Mouse (Mus musculus) cerebellum, adult 2 months (tissue): Measurements from ENCODE around the gene Ank2. TPM values are rescaled to one million over a fixed set of nuclear protein-coding genes. Genes with fewer than 3 reads are reported as not detected.

ENCODE experiments used
- DNase-seq, 2 experiments: peaks; one replicate each; pipeline ENCODE4 v3.0.0; 2021
- H3K27ac ChIP-seq: fragments of 200-500 bp; 2 replicates; pipeline ENCODE4 v1.5.1; 2012; ENCODE audit warnings: low read length, control low read depth, inconsistent platforms; ENCODE audit not compliant: insufficient read depth
- H3K27me3 ChIP-seq: fragments of 200-500 bp; 2 replicates; pipeline ENCODE4 v1.6.1; 2012; ENCODE audit warnings: inconsistent platforms, mild to moderate bottlenecking, low read length, moderate library complexity; ENCODE audit not compliant: control insufficient read depth, insufficient read depth
- H3K4me1 ChIP-seq: fragments of 200-500 bp; 2 replicates; pipeline ENCODE4 v1.6.1; 2011; ENCODE audit warnings: low read length; ENCODE audit not compliant: control insufficient read depth, insufficient read depth
- H3K4me3 ChIP-seq: fragments of 200-500 bp; replicated peaks from 2 replicates; pipeline ENCODE3; 2011; ENCODE audit warnings: mild to moderate bottlenecking, low read depth, low read length, control low read depth; ENCODE audit not compliant: insufficient read depth
- CTCF ChIP-seq: fragments of 200-500 bp; IDR thresholded peaks from 2 replicates; pipeline ENCODE4 v1.5.1; 2011; ENCODE audit warnings: low read depth, mild to moderate bottlenecking, control low read depth, low read length, moderate library complexity, borderline replicate concordance; ENCODE audit not compliant: insufficient read depth
- POLR2A ChIP-seq: fragments of 200-500 bp; IDR thresholded peaks from 2 replicates; pipeline ENCODE4 v1.6.1; 2011; ENCODE audit warnings: low read length, control low read depth, borderline replicate concordance; ENCODE audit not compliant: insufficient read depth
- WGBS: fragments of 180-500 bp; shearing (Covaris S2); methylation state at CpG from one replicate; pipeline ENCODE4 v1.1.7; 2018; 5-methylcytosine and 5-hydroxymethylcytosine counted together
- polyA plus RNA-seq: library from polyadenylated mRNA; depleted of rRNA; stranded (reverse); fragments of >200 nt; gene quantifications from 2 replicates; pipeline ENCODE4 v1.2.3, GENCODE M21; 2012

The Ank2 gene
- polyA plus RNA-seq, 1 experiment, result 457 TPM

DNA sequence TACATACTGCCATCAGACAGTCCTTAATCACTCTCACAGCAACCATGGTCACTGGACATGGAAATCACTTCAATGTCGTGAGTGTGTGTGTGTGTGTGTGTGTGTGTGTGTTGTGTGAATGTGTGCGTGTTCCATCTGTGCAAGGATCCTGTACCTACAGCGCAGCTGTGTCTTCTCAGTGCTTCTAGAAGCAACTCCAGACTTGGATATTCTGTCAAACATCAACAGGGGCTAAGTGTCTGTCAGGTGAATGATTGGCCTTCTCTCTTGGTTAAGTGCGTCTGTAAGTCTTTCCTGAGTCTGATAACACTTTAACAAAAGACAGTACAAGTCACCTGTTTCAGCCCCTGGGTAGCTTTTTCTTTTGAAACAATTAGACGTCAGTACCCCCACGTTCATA lies 25.0 kb downstream of the Ank2 start:
- Histone ChIP-seq H3K4me3 (no peak overlapping the region), H3K27me3 (no peaks in the 10 kb centered on the region), H3K27ac (no peak overlapping the region), H3K4me1 (no peaks in the 10 kb centered on the region)
- DNase-seq, result no peak
- TF ChIP-seq CTCF (no peak), POLR2A (no peak)
- 83% methylated on average over 6 of the region's 6 CpGs for WGBS

DNA sequence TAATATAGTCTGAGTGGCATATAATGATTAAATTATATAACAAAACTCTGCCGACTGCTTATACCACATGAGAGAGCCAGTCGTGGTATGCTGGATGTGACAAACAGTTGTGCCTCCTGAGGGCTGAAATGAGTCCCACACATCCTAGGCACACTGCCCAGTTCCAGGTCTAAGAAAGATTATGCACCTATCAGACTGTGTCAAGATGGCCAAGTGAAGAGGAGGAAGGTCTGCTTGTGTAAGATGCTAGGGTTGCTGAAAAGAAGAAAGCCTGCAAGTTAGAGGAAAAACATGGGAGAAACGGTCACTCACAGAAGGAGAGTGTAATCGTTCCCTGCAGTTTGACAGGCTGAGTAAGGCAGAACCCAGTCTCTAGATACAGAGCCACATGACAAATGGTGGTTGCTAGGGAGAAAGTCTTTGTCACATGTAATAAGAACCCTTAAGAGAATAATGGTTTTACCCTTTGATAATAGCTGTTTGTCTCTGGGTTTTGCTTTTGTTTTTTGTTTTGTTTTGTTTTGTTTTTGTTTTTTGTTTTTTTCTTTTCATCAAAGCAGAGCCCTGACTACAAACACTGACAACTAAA lies 29.9 kb downstream of the Ank2 start:
- DNase-seq, result no peak
- no peaks in the 10 kb centered on the region for H3K27me3 ChIP-seq
- no peak overlapping the region for H3K27ac ChIP-seq
- no peak overlapping the region for H3K4me3 ChIP-seq
- 64% methylated on average over 4 of the region's 4 CpGs for WGBS
- H3K4me1 ChIP-seq, result no peaks in the 10 kb centered on the region
- TF ChIP-seq CTCF, result no peak
- no peak for TF ChIP-seq POLR2A

DNA sequence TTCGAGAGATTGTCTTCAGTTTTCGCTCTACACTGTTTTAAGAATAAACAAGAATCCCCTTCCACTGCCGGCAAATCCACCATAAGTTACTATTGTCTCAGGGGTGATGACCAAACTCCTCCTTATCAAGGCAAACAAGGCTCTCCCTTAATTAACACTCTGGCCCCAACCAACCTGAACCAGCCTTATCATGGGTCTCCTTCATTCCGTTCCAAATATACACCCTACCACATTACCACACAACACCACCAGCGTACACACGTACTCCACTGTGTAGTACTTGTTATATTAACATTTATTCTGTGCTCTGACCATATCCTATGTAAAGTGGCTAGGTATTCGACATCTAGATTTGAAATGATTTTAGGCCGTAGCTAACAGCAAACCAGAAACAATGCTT lies 30.6 kb downstream of the Ank2 start:
- WGBS, result 94% methylated on average over 8 of the region's 8 CpGs
- Histone ChIP-seq H3K27ac (no peak overlapping the region), H3K27me3 (no peaks in the 10 kb centered on the region), H3K4me3 (no peak overlapping the region), H3K4me1 (no peaks in the 10 kb centered on the region)
- no peak for DNase-seq
- TF ChIP-seq POLR2A, result no peak
- no peak for TF ChIP-seq CTCF

DNA sequence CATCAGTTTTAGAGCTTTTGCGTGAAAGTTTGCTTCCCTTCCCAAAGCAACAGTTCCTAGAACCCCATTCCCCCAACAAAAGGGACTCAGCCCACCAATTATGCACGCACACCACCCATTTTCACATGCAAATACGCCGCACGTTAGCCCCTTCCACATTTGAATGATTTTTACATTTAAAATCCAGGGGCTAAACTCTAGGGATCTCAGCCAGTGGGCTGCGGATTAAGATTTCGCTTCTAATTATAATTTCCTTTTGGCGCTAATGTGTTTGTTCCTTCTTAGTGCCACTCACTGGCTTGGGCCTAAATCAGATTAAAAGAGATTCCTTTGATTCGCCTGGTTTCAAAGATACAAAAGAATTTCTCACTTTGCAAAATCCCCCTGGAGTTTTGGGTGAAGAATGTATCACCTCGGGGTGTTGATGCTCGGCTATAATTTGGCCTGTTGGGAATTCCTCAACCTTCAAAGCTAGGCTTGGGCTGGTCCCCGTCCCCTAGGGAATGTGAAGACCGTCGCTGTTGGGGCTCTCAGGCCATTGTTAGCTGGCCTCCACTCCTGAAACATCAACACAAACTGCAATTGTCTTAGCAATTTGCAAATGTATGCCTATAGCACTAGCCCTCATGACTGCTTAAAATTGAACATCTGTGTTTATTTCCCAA lies 35.2 kb downstream of the Ank2 start:
- TF ChIP-seq CTCF (no peak), POLR2A (no peak)
- WGBS, result 76% methylated on average over 14 of the region's 14 CpGs
- Histone ChIP-seq H3K27me3 (no peaks in the 10 kb centered on the region), H3K4me3 (no peak overlapping the region), H3K4me1 (no peaks in the 10 kb centered on the region), H3K27ac (no peak overlapping the region)
- no peak for DNase-seq

DNA sequence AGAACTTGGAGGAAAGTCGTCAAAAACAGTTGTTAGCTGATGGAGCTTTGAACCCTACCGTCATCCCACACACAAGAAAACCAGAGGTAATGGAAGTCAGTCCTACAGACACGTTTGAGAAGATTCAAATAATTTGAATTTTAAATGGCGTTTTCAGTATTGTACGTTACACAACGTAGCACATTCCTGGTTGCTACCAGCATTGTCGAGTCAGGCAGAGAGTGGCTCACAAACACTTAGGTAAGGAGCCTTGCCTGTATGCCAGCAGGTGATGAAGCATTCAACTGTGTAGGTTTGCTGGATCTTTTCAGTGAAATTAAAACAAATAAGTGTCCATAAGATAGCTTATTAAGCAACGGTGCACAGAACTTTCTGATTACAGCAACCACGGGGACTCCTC lies 36.0 kb downstream of the Ank2 start:
- DNase-seq, result no peak
- TF ChIP-seq CTCF (no peak), POLR2A (no peak)
- 59% methylated on average over 9 of the region's 9 CpGs for WGBS
- Histone ChIP-seq H3K27ac (no peak overlapping the region), H3K4me3 (no peak overlapping the region), H3K4me1 (no peaks in the 10 kb centered on the region), H3K27me3 (no peaks in the 10 kb centered on the region)

DNA sequence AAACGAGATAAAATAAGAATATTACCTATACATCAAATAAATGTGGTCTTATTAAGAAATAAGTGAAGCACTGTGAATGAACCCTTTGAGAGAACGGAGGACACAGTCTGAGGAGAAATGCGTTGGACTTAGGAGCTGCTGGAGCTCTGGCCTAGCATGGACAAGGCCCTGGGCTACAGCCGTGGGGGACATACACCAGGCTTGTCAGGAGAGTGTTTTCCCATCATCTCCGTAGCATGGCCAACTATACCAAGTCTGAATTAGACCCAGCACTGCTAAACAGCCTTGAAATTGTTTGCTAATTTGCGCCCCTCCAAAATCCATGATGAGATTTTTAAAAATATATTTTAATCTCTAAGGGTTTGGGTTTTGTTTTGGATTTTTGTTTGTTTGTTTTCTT lies 36.7 kb downstream of the Ank2 start:
- TF ChIP-seq CTCF (no peak), POLR2A (no peak)
- H3K4me1 ChIP-seq, result no peaks in the 10 kb centered on the region
- H3K4me3 ChIP-seq, result no peak overlapping the region
- 86% methylated on average over 6 of the region's 6 CpGs for WGBS
- H3K27me3 ChIP-seq, result no peaks in the 10 kb centered on the region
- no peak overlapping the region for H3K27ac ChIP-seq
- no peak for DNase-seq

DNA sequence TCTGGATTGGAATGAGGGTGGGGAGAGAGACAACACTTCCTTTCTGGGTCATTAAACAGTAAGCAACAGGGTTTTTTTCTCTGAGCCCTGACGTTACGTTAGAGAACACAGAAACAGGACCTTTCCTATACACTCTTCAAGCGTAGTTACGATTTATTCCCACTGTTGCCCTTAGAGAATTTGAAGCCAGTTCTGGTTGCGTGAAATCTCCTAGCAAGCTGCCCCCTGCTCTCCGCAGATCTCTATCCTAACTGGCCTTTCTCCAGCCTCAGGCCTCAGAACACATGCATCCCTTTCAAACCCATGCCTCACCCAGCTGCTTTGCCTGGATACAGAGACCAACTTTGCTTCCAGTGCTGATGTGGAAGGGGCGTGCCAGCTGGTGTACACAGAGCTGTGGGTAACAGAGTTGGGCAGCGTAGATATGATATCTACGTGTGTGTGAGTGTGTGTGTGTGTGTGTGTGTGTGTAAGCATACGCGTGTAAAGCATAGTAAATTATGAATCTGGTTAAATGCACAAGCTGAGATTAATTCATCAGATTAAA lies 38.2 kb downstream of the Ank2 start:
- no peak for TF ChIP-seq POLR2A
- TF ChIP-seq CTCF, result no peak
- 60% methylated on average over 11 of the region's 11 CpGs for WGBS
- no peak overlapping the region for H3K27ac ChIP-seq
- no peak overlapping the region for H3K4me3 ChIP-seq
- H3K27me3 ChIP-seq, result no peaks in the 10 kb centered on the region
- no peak for DNase-seq
- H3K4me1 ChIP-seq, result no peaks in the 10 kb centered on the region

DNA sequence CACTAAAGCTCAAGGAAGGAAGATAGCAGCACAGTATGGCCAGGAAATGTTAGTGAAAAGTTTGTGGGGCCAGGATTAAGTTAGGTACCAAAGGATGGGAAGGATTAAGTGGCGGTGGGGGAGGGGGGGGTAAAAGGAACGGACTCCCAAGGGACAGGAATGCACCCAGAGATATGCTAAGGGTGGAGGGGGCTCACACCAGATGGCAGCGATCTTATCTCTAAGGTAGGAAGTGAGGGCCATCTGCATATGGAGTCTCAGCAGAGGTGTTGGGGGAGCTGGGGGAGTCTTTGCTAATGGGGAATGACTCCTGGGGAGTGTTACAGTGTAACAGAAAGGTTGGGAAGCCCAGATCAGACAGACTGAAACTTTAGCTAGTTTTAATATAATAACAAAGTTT lies 39.3 kb downstream of the Ank2 start:
- no peak overlapping the region for H3K4me3 ChIP-seq
- H3K27ac ChIP-seq, result no peak overlapping the region
- 46% methylated on average over 3 of the region's 3 CpGs for WGBS
- DNase-seq, result no peak
- no peaks in the 10 kb centered on the region for H3K4me1 ChIP-seq
- H3K27me3 ChIP-seq, result no peaks in the 10 kb centered on the region
- no peak for TF ChIP-seq CTCF
- no peak for TF ChIP-seq POLR2A
